In genomic region chr12:76179051-76179450, GRCm38 (mm10) we compare ENCODE assay signal across 24 mouse cellular contexts. TPM values are rescaled to one million over a fixed set of nuclear protein-coding genes. Genes with fewer than 3 reads are reported as not detected.
DNase-seq lines count a peak whose midpoint lies in the region; ATAC-seq and TF ChIP-seq lines count a peak whose summit lies in the region.
"Had no signal": no experiment of that assay in that cellular context is flagged by ENCODE, and none has a peak within 500 bp of the region (broad histone marks: within the 10 kb centered on the region; RNA-seq: fewer than 3 reads in every experiment).

No protein-coding gene starts in this region.

- DNase-seq in limb, embryonic 14.5 days (ENCODE audit: low spot score), result peak; percentile 16
- DNase-seq in limb, embryonic 10.5 days (ENCODE audit: low spot score), result no peak
- DNase-seq in urinary bladder, postnatal 14 days (ENCODE audit: low spot score), result peak; percentile 46
- DNase-seq in urinary bladder, postnatal 25 days (ENCODE audit: low spot score), result no peak
- DNase-seq: cerebellum, adult 11-12 months; cerebellum, postnatal 10 days; gastrocnemius, postnatal 25 days; liver; lung, postnatal 14 days; retina, postnatal 1 day; right cerebral cortex, postnatal 25 days; spleen, adult 18-20 months; thymus, adult 18-20 months; thymus, postnatal 4 days had no signal

- H3K9ac ChIP-seq in intestine, embryonic 16.5 days (ENCODE audit: low read depth, low read length), result no peak overlapping the region
- H3K9ac ChIP-seq in intestine, embryonic 15.5 days, result no peak overlapping the region
- no peak overlapping the region for H3K9ac ChIP-seq in limb, embryonic 14.5 days (ENCODE audit: low read depth, low read length, severe bottlenecking)
- H3K9ac ChIP-seq in midbrain, embryonic 16.5 days (ENCODE audit: low read depth, low read length), result no peak overlapping the region
- H3K9ac ChIP-seq: forebrain, embryonic 12.5 days; hindbrain, embryonic 12.5 days; liver, embryonic 15.5 days; midbrain, embryonic 13.5 days; neural tube, embryonic 12.5 days had no signal

- H3K27ac ChIP-seq in intestine, embryonic 16.5 days (ENCODE audit: low read length), result no peak overlapping the region
- H3K27ac ChIP-seq in intestine, embryonic 15.5 days, result no peak overlapping the region
- H3K27ac ChIP-seq in limb, embryonic 14.5 days (replicated peaks; ENCODE audit: low read depth, low read length), result no peak overlapping the region
- no peak overlapping the region for H3K27ac ChIP-seq in limb, embryonic 10.5 days
- H3K27ac ChIP-seq in midbrain, embryonic 16.5 days (ENCODE audit: low read length), result no peak overlapping the region
- H3K27ac ChIP-seq: forebrain, embryonic 12.5 days; hindbrain, embryonic 12.5 days; left cerebral cortex, adult 2 months; liver, embryonic 15.5 days; midbrain, embryonic 13.5 days; neural tube, embryonic 12.5 days had no signal

- no peak for TF ChIP-seq POLR2A in limb, embryonic 14.5 days (IDR thresholded peaks at IDR 0.05; ENCODE audit: borderline replicate concordance, extremely low read depth, insufficient read depth, insufficient read length)

- H3K9me3 ChIP-seq in intestine, embryonic 16.5 days (ENCODE audit: control insufficient read depth, low read length), result no peaks in the 10 kb centered on the region
- H3K9me3 ChIP-seq in intestine, embryonic 15.5 days, result no peaks in the 10 kb centered on the region
- H3K9me3 ChIP-seq in limb, embryonic 14.5 days (ENCODE audit: control insufficient read depth, low read length), result no peaks in the 10 kb centered on the region
- no peaks in the 10 kb centered on the region for H3K9me3 ChIP-seq in limb, embryonic 10.5 days (replicated peaks)
- no peaks in the 10 kb centered on the region for H3K9me3 ChIP-seq in midbrain, embryonic 16.5 days (replicated peaks; ENCODE audit: control insufficient read depth, low read length, poor library complexity, severe bottlenecking)
- H3K9me3 ChIP-seq: forebrain, embryonic 12.5 days; hindbrain, embryonic 12.5 days; liver, embryonic 15.5 days; megakaryocyte, embryonic 14.5 days; midbrain, embryonic 13.5 days; neural tube, embryonic 12.5 days had no signal

- H3K4me1 ChIP-seq in intestine, embryonic 16.5 days (ENCODE audit: control insufficient read depth, insufficient read depth, low read length), result 0 out of 2 replicates have a peak, but pooled peaks cover 5% of the 10 kb centered on the region
- H3K4me1 ChIP-seq in intestine, embryonic 15.5 days (replicated peaks), result peaks cover 8% of the 10 kb centered on the region
- no peaks in the 10 kb centered on the region for H3K4me1 ChIP-seq in limb, embryonic 14.5 days (ENCODE audit: control insufficient read depth, insufficient read depth, low read length)
- peaks cover 5% of the 10 kb centered on the region for H3K4me1 ChIP-seq in limb, embryonic 10.5 days
- no peaks in the 10 kb centered on the region; the same call in 1 of the 2 replicates for H3K4me1 ChIP-seq in midbrain, embryonic 16.5 days (ENCODE audit: control insufficient read depth, insufficient read depth, low read length)
- H3K4me1 ChIP-seq: hindbrain, embryonic 12.5 days had no signal

- WGBS in intestine, embryonic 16.5 days, result 59% methylated on average over 5 of the region's 5 CpGs
- WGBS in intestine, embryonic 15.5 days, result 61% methylated on average over 5 of the region's 5 CpGs
- WGBS in limb, embryonic 14.5 days, result 31% methylated on average over 5 of the region's 5 CpGs
- WGBS in limb, embryonic 10.5 days, result 79% methylated on average over 5 of the region's 5 CpGs
- WGBS in midbrain, embryonic 16.5 days, result 80% methylated on average over 5 of the region's 5 CpGs

- 0 out of 2 replicates have a peak, but pooled peaks have one; percentile 9 for ATAC-seq in intestine, embryonic 16.5 days
- no peak for ATAC-seq in intestine, embryonic 15.5 days
- ATAC-seq in limb, embryonic 14.5 days (ENCODE audit: low FRiP score, low read depth), result no peak
- no peak for ATAC-seq in midbrain, embryonic 16.5 days

- H3K36me3 ChIP-seq in intestine, embryonic 16.5 days (ENCODE audit: control insufficient read depth, insufficient read depth, low read length), result no peaks in the 10 kb centered on the region
- no peaks in the 10 kb centered on the region for H3K36me3 ChIP-seq in intestine, embryonic 15.5 days
- no peaks in the 10 kb centered on the region for H3K36me3 ChIP-seq in limb, embryonic 14.5 days (ENCODE audit: control insufficient read depth, insufficient read depth, low read length)
- no peaks in the 10 kb centered on the region for H3K36me3 ChIP-seq in limb, embryonic 10.5 days
- H3K36me3 ChIP-seq in midbrain, embryonic 16.5 days (ENCODE audit: control insufficient read depth, insufficient read depth, low read length), result no peaks in the 10 kb centered on the region
- H3K36me3 ChIP-seq: forebrain, embryonic 12.5 days; hindbrain, embryonic 12.5 days; liver, embryonic 15.5 days; midbrain, embryonic 13.5 days; neural tube, embryonic 12.5 days had no signal

- H3K27me3 ChIP-seq in intestine, embryonic 16.5 days (replicated peaks; ENCODE audit: control insufficient read depth, insufficient read depth, low read length), result no peaks in the 10 kb centered on the region
- peaks cover 3% of the 10 kb centered on the region; the same call in 1 of the 2 replicates for H3K27me3 ChIP-seq in intestine, embryonic 15.5 days (replicated peaks)
- no peaks in the 10 kb centered on the region for H3K27me3 ChIP-seq in limb, embryonic 14.5 days (ENCODE audit: control insufficient read depth, insufficient read depth, low read length)
- peaks cover 16% of the 10 kb centered on the region for H3K27me3 ChIP-seq in limb, embryonic 10.5 days (ENCODE audit: low read depth, poor library complexity, severe bottlenecking)
- H3K27me3 ChIP-seq in midbrain, embryonic 16.5 days (ENCODE audit: control insufficient read depth, insufficient read depth, low read depth, low read length), result no peaks in the 10 kb centered on the region

- H3K4me3 ChIP-seq in intestine, embryonic 16.5 days (ENCODE audit: low read length), result no peak overlapping the region
- no peak overlapping the region for H3K4me3 ChIP-seq in intestine, embryonic 15.5 days (replicated peaks)
- no peak overlapping the region for H3K4me3 ChIP-seq in limb, embryonic 14.5 days (replicated peaks; ENCODE audit: low read length)
- no peak overlapping the region for H3K4me3 ChIP-seq in limb, embryonic 10.5 days
- H3K4me3 ChIP-seq in midbrain, embryonic 16.5 days (ENCODE audit: low read depth, low read length), result no peak overlapping the region
- H3K4me3 ChIP-seq: forebrain, embryonic 12.5 days; hindbrain, embryonic 12.5 days; left cerebral cortex, adult 2 months; liver, embryonic 15.5 days; megakaryocyte, embryonic 14.5 days; midbrain, embryonic 13.5 days; neural tube, embryonic 12.5 days had no signal

- H3K4me2 ChIP-seq in intestine, embryonic 16.5 days (ENCODE audit: low read depth, low read length), result no peak overlapping the region
- no peak overlapping the region for H3K4me2 ChIP-seq in intestine, embryonic 15.5 days (replicated peaks)
- no peak overlapping the region for H3K4me2 ChIP-seq in limb, embryonic 14.5 days (replicated peaks; ENCODE audit: low read depth, low read length, severe bottlenecking)
- no peak overlapping the region for H3K4me2 ChIP-seq in midbrain, embryonic 16.5 days (ENCODE audit: low read length)
- H3K4me2 ChIP-seq: forebrain, embryonic 12.5 days; hindbrain, embryonic 12.5 days; liver, embryonic 15.5 days; midbrain, embryonic 13.5 days; neural tube, embryonic 12.5 days had no signal

RNA-seq across cellular contexts. Expression of gene Esr2, which starts 2.0 kb away (rescaled TPM):
- polyA plus RNA-seq in intestine, embryonic 16.5 days (2015; fragmentation: Nextera tagmentation; extraction: Ambion mirVana), result 0.04 and 0.05 TPM in 2 replicates
- 0.05 and 0.06 TPM in 2 replicates for polyA plus RNA-seq in intestine, embryonic 15.5 days (2015; fragmentation: Nextera tagmentation; extraction: Ambion mirVana)
- 0.24 and 0.31 TPM in 2 replicates for polyA plus RNA-seq in limb, embryonic 14.5 days (2012; rRNA removed)
- polyA plus RNA-seq in limb, embryonic 14.5 days (2014; fragmentation: Nextera tagmentation; extraction: Ambion mirVana), result 0.10 and 0.40 TPM in 2 replicates
- 0.14 and 0.18 TPM in 2 replicates for polyA plus RNA-seq in limb, embryonic 10.5 days (2016; fragmentation: Nextera tagmentation; extraction: Ambion mirVana)
- polyA plus RNA-seq in midbrain, embryonic 16.5 days (2015; fragmentation: Nextera tagmentation; extraction: Ambion mirVana), result 0.26 and 0.44 TPM in 2 replicates

Comparison
In these comparisons a context has a peak if more than half of its experiments do, and no peak if none do; other contexts are left out.
1. DNase-seq: peak in limb, embryonic 14.5 days (single experiment) and urinary bladder, postnatal 14 days (single experiment); none in limb, embryonic 10.5 days (single experiment) and urinary bladder, postnatal 25 days (single experiment).